Mouse (Mus musculus): Measurements from ENCODE around the gene Cux2. TPM values are rescaled to one million over a fixed set of nuclear protein-coding genes. Genes with fewer than 3 reads are reported as not detected.
A peak's percentile ranks its signal among the peaks of the same experiment; 100 is the strongest.

Cux2 gene
- total and polyA plus RNA-seq, 3 experiments: 0.11 TPM; not detected in 2

GRCm38 (mm10) chr5:122080930-122081329, 31.0 kb upstream of the Cux2 start:
- DNase-seq (ENCODE audit: low spot score) (no peak), ATAC-seq (ENCODE audit: extremely low read depth, insufficient number of reproducible peaks, low FRiP score, poor library complexity, severe bottlenecking) (no peak)
- H3K4me3 ChIP-seq (ENCODE audit: low read depth, low read length): no peak overlapping the region
- H3K27me3 ChIP-seq (ENCODE audit: insufficient read depth, low read length): peaks cover 4% of the 10 kb centered on the region; the same call in 1 of the 2 replicates
- no peak for TF ChIP-seq GATA1 (IDR thresholded peaks at IDR 0.05; ENCODE audit: borderline replicate concordance, low read length)
- H3K4me1 ChIP-seq (ENCODE audit: insufficient read depth, low read depth, low read length): peaks cover 5% of the 10 kb centered on the region
- H3K9me3 ChIP-seq (replicated peaks): peaks cover 4% of the 10 kb centered on the region; the same call in 1 of the 2 replicates
- no peaks in the 10 kb centered on the region for H3K36me3 ChIP-seq (replicated peaks)

- ATAC-seq (ENCODE audit: extremely low read depth, insufficient number of reproducible peaks, low FRiP score, poor library complexity, severe bottlenecking) (no peak), DNase-seq (ENCODE audit: low spot score) (no peak)
Measured at GRCm38 (mm10) chr5:122079796-122080195, 29.9 kb upstream of the Cux2 start.

GRCm38 (mm10) chr5:122077244-122077643, 27.3 kb upstream of the Cux2 start:
- no peaks in the 10 kb centered on the region for H3K4me1 ChIP-seq (ENCODE audit: insufficient read depth, low read depth, low read length)

More at GRCm38 (mm10) chr5:122079796-122080195, 29.9 kb upstream of the Cux2 start:
- Histone ChIP-seq H3K4me3 (ENCODE audit: low read depth, low read length) (no peak overlapping the region), H3K9me3 (replicated peaks) (peaks cover 4% of the 10 kb centered on the region; the same call in 1 of the 2 replicates), H3K27me3 (ENCODE audit: insufficient read depth, low read length) (peaks cover 6% of the 10 kb centered on the region; the same call in 1 of the 2 replicates), H3K36me3 (replicated peaks) (no peaks in the 10 kb centered on the region), H3K4me1 (ENCODE audit: insufficient read depth, low read depth, low read length) (no peaks in the 10 kb centered on the region)
- TF ChIP-seq POLR2AphosphoS5 (IDR thresholded peaks at IDR 0.05; ENCODE audit: insufficient replicate concordance, low read depth, low read length) (no peak), CTCF (IDR thresholded peaks at IDR 0.05; ENCODE audit: low read depth, low read length) (peak; percentile 60), TAL1 (conservative IDR thresholded peaks at IDR 0.05; ENCODE audit: low read depth, low read length) (no peak)

GRCm38 (mm10) chr5:122075736-122076135, 25.8 kb upstream of the Cux2 start:
- DNase-seq (ENCODE audit: low spot score) (no peak), ATAC-seq (ENCODE audit: extremely low read depth, insufficient number of reproducible peaks, low FRiP score, poor library complexity, severe bottlenecking) (no peak)
- H3K4me3 ChIP-seq (ENCODE audit: low read depth, low read length): no peak overlapping the region
- H3K4me1 ChIP-seq (ENCODE audit: insufficient read depth, low read depth, low read length): no peaks in the 10 kb centered on the region
- peaks cover 4% of the 10 kb centered on the region; the same call in 1 of the 2 replicates for H3K9me3 ChIP-seq (replicated peaks)
- H3K36me3 ChIP-seq (replicated peaks): no peaks in the 10 kb centered on the region
- TF ChIP-seq CTCF (IDR thresholded peaks at IDR 0.05; ENCODE audit: low read depth, low read length): no peak
- no peak for TF ChIP-seq TAL1 (conservative IDR thresholded peaks at IDR 0.05; ENCODE audit: low read depth, low read length)
- TF ChIP-seq GATA2 (IDR thresholded peaks at IDR 0.05; ENCODE audit: borderline replicate concordance, low read depth, low read length): no peak
- TF ChIP-seq POLR2AphosphoS5 (IDR thresholded peaks at IDR 0.05; ENCODE audit: insufficient replicate concordance, low read depth, low read length): no peak
- TF ChIP-seq GATA1 (IDR thresholded peaks at IDR 0.05; ENCODE audit: borderline replicate concordance, low read length): no peak
- peaks cover 6% of the 10 kb centered on the region for H3K27me3 ChIP-seq (ENCODE audit: insufficient read depth, low read length)

More at GRCm38 (mm10) chr5:122077244-122077643, 27.3 kb upstream of the Cux2 start:
- Histone ChIP-seq H3K4me3 (ENCODE audit: low read depth, low read length) (no peak overlapping the region), H3K27me3 (ENCODE audit: insufficient read depth, low read length) (peaks cover 6% of the 10 kb centered on the region; the same call in 1 of the 2 replicates), H3K9me3 (replicated peaks) (peaks cover 4% of the 10 kb centered on the region; the same call in 1 of the 2 replicates), H3K36me3 (replicated peaks) (no peaks in the 10 kb centered on the region)
- no peak for ATAC-seq (ENCODE audit: extremely low read depth, insufficient number of reproducible peaks, low FRiP score, poor library complexity, severe bottlenecking)
- DNase-seq (ENCODE audit: low spot score): no peak
- TF ChIP-seq GATA2 (IDR thresholded peaks at IDR 0.05; ENCODE audit: borderline replicate concordance, low read depth, low read length) (no peak), GATA1 (IDR thresholded peaks at IDR 0.05; ENCODE audit: borderline replicate concordance, low read length) (no peak), CTCF (IDR thresholded peaks at IDR 0.05; ENCODE audit: low read depth, low read length) (no peak), POLR2AphosphoS5 (IDR thresholded peaks at IDR 0.05; ENCODE audit: insufficient replicate concordance, low read depth, low read length) (no peak), TAL1 (conservative IDR thresholded peaks at IDR 0.05; ENCODE audit: low read depth, low read length) (no peak)

- DNase-seq (ENCODE audit: low spot score): no peak
- no peak overlapping the region for H3K4me3 ChIP-seq (ENCODE audit: low read depth, low read length)
- H3K27me3 ChIP-seq (ENCODE audit: insufficient read depth, low read length): peaks cover 3% of the 10 kb centered on the region
- no peak for TF ChIP-seq TAL1 (conservative IDR thresholded peaks at IDR 0.05; ENCODE audit: low read depth, low read length)
- TF ChIP-seq GATA1 (IDR thresholded peaks at IDR 0.05; ENCODE audit: borderline replicate concordance, low read length): no peak
- no peak for TF ChIP-seq GATA2 (IDR thresholded peaks at IDR 0.05; ENCODE audit: borderline replicate concordance, low read depth, low read length)
- TF ChIP-seq CTCF (IDR thresholded peaks at IDR 0.05; ENCODE audit: low read depth, low read length): no peak
- TF ChIP-seq POLR2AphosphoS5 (IDR thresholded peaks at IDR 0.05; ENCODE audit: insufficient replicate concordance, low read depth, low read length): no peak
- no peaks in the 10 kb centered on the region for H3K4me1 ChIP-seq (ENCODE audit: insufficient read depth, low read depth, low read length)
- H3K36me3 ChIP-seq (replicated peaks): no peaks in the 10 kb centered on the region
- no peak for ATAC-seq (ENCODE audit: extremely low read depth, insufficient number of reproducible peaks, low FRiP score, poor library complexity, severe bottlenecking)
- H3K9me3 ChIP-seq (replicated peaks): no peaks in the 10 kb centered on the region
Measured at GRCm38 (mm10) chr5:122071997-122072396, 22.1 kb upstream of the Cux2 start.

- ATAC-seq (ENCODE audit: extremely low read depth, insufficient number of reproducible peaks, low FRiP score, poor library complexity, severe bottlenecking): no peak
- H3K36me3 ChIP-seq (replicated peaks): no peaks in the 10 kb centered on the region
- no peaks in the 10 kb centered on the region for H3K9me3 ChIP-seq (replicated peaks)
- DNase-seq (ENCODE audit: low spot score): no peak
- TF ChIP-seq CTCF (IDR thresholded peaks at IDR 0.05; ENCODE audit: low read depth, low read length): no peak
- TF ChIP-seq TAL1 (conservative IDR thresholded peaks at IDR 0.05; ENCODE audit: low read depth, low read length): no peak
- no peak for TF ChIP-seq POLR2AphosphoS5 (IDR thresholded peaks at IDR 0.05; ENCODE audit: insufficient replicate concordance, low read depth, low read length)
- H3K27me3 ChIP-seq (ENCODE audit: insufficient read depth, low read length): peaks cover 3% of the 10 kb centered on the region
- no peak overlapping the region for H3K4me3 ChIP-seq (ENCODE audit: low read depth, low read length)
- H3K4me1 ChIP-seq (ENCODE audit: insufficient read depth, low read depth, low read length): no peaks in the 10 kb centered on the region
Measured at GRCm38 (mm10) chr5:122070963-122071800, 21.3 kb upstream of the Cux2 start.

Measured in G1E (cell line).